Mouse (Mus musculus): ENCODE results near the gene Pkd1l2.

Gene Pkd1l2

GRCm38 (mm10) chr8:117031476-117031875, 50.8 kb downstream of the Pkd1l2 start:
- no peak for DNase-seq

GRCm38 (mm10) chr8:117028686-117029085, 53.6 kb downstream of the Pkd1l2 start:
- DNase-seq: no peak

- no peak for DNase-seq
Observed at GRCm38 (mm10) chr8:117027601-117028000, 54.6 kb downstream of the Pkd1l2 start.

GRCm38 (mm10) chr8:117022297-117022993, 59.8 kb downstream of the Pkd1l2 start:
- no peak for DNase-seq

- DNase-seq: peak; percentile 42
Observed at GRCm38 (mm10) chr8:117019323-117020275, 62.6 kb downstream of the Pkd1l2 start.

- DNase-seq: no peak
Observed at GRCm38 (mm10) chr8:117017896-117018295, 64.4 kb downstream of the Pkd1l2 start.

GRCm38 (mm10) chr8:117017006-117017405, 65.2 kb downstream of the Pkd1l2 start:
- DNase-seq: no peak

GRCm38 (mm10) chr8:117015670-117016069, 66.6 kb downstream of the Pkd1l2 start:
- no peak for DNase-seq

GRCm38 (mm10) chr8:117011366-117011765, 70.9 kb downstream of the Pkd1l2 start:
- no peak for DNase-seq

- DNase-seq: no peak
Observed at GRCm38 (mm10) chr8:116994016-116994716, 88.1 kb downstream of the Pkd1l2 start.

GRCm38 (mm10) chr8:116993095-116993867, 89.0 kb downstream of the Pkd1l2 start, which contains the start of gene Gcsh:
Gene Gcsh (minus strand): TSS chr8:116993537.
- peak; percentile 98 for DNase-seq

- DNase-seq: peak; percentile 16
Observed at GRCm38 (mm10) chr8:116992176-116992971, 89.9 kb downstream of the Pkd1l2 start.

GRCm38 (mm10) chr8:116991241-116991640, 91.0 kb downstream of the Pkd1l2 start:
- no peak for DNase-seq

GRCm38 (mm10) chr8:116989842-116990241, 92.4 kb downstream of the Pkd1l2 start:
- DNase-seq: no peak

GRCm38 (mm10) chr8:116980117-116980516, 102.1 kb downstream of the Pkd1l2 start:
- peak; percentile 58 for DNase-seq

- peak; percentile 97 for DNase-seq
Observed at GRCm38 (mm10) chr8:116978631-116979256, 103.5 kb downstream of the Pkd1l2 start, which contains the start of gene 1700030J22Rik. Gene 1700030J22Rik (minus strand): TSS chr8:116978959.

GRCm38 (mm10) chr8:116978052-116978451, 104.2 kb downstream of the Pkd1l2 start:
- no peak for DNase-seq

- no peak for DNase-seq
Observed at GRCm38 (mm10) chr8:116975606-116976005, 106.6 kb downstream of the Pkd1l2 start.

- DNase-seq: no peak
Observed at GRCm38 (mm10) chr8:116975066-116975465, 107.2 kb downstream of the Pkd1l2 start.

GRCm38 (mm10) chr8:116969531-116969930, 112.7 kb downstream of the Pkd1l2 start:
- no peak for DNase-seq

- DNase-seq: peak; percentile 76
Observed at GRCm38 (mm10) chr8:116954415-116954814, 127.8 kb downstream of the Pkd1l2 start.

Data from right cerebral cortex, postnatal 14 days (tissue).